Mouse (Mus musculus): Measurements from ENCODE around the gene Paqr8. TPM values are rescaled to one million over a fixed set of nuclear protein-coding genes. Genes with fewer than 3 reads are reported as not detected.

Gene Paqr8
- 10 to 100 TPM; 37.9 to 44.9 TPM for total RNA-seq (2021)

- intact Hi-C loops (cut with DNase I) = loop anchor here (10.0 kb wide), 1 partner anchor 276 kb away; the partner anchor contains the start of gene Pkhd1
- peak; percentile 85 for DNase-seq
These were observed at the start of gene Paqr8 for GRCm38 (mm10) chr1:20890404-20890921. Gene Paqr8 (plus strand): TSS chr1:20890606.

GRCm38 (mm10) chr1:20856924-20857902, 33.2 kb upstream of the Paqr8 start:
- intact Hi-C loops (cut with DNase I) = no loop called here
- no peak for DNase-seq

- peak; percentile 3 for DNase-seq
- intact Hi-C loops (cut with DNase I) = no loop called here
These were observed 29.6 kb upstream of the Paqr8 start for GRCm38 (mm10) chr1:20860775-20861174.

- intact Hi-C loops (cut with DNase I) = no loop called here
- DNase-seq = no peak
These were observed 28.5 kb upstream of the Paqr8 start for GRCm38 (mm10) chr1:20861865-20862264.

GRCm38 (mm10) chr1:20863452-20864172, 26.8 kb upstream of the Paqr8 start:
- no peak for DNase-seq
- intact Hi-C loops (cut with DNase I) = no loop called here

GRCm38 (mm10) chr1:20867241-20867902, 23.0 kb upstream of the Paqr8 start:
- intact Hi-C loops (cut with DNase I) = no loop called here
- peak; percentile 47 for DNase-seq

- intact Hi-C loops (cut with DNase I) = no loop called here
These were observed 22.4 kb upstream of the Paqr8 start for GRCm38 (mm10) chr1:20868036-20868435.

GRCm38 (mm10) chr1:20870887-20871286, 19.5 kb upstream of the Paqr8 start:
- intact Hi-C loops (cut with DNase I) = no loop called here

More at GRCm38 (mm10) chr1:20868036-20868435, 22.4 kb upstream of the Paqr8 start:
- no peak for DNase-seq

GRCm38 (mm10) chr1:20872496-20872895, 17.9 kb upstream of the Paqr8 start:
- no peak for DNase-seq
- intact Hi-C loops (cut with DNase I) = no loop called here

More at GRCm38 (mm10) chr1:20870887-20871286, 19.5 kb upstream of the Paqr8 start:
- no peak for DNase-seq

- intact Hi-C loops (cut with DNase I) = no loop called here
- no peak for DNase-seq
These were observed 16.3 kb upstream of the Paqr8 start for GRCm38 (mm10) chr1:20874061-20874460.

- intact Hi-C loops (cut with DNase I) = no loop called here
- DNase-seq = no peak
These were observed 13.1 kb upstream of the Paqr8 start for GRCm38 (mm10) chr1:20877355-20877754.

GRCm38 (mm10) chr1:20879361-20879760, 11.0 kb upstream of the Paqr8 start:
- no peak for DNase-seq
- intact Hi-C loops (cut with DNase I) = no loop called here

GRCm38 (mm10) chr1:20883079-20883478, 7.3 kb upstream of the Paqr8 start:
- DNase-seq = no peak
- intact Hi-C loops (cut with DNase I) = no loop called here

- no peak for DNase-seq
- intact Hi-C loops (cut with DNase I) = loop anchor here (10.0 kb wide), 1 partner anchor 275 kb away; the partner anchor contains the start of gene Pkhd1
These were observed 566 bp upstream of the Paqr8 start for GRCm38 (mm10) chr1:20889677-20890403.

GRCm38 (mm10) chr1:20890941-20891399, 564 bp downstream of the Paqr8 start:
- intact Hi-C loops (cut with DNase I) = loop anchor here (10.0 kb wide), 1 partner anchor 276 kb away; the partner anchor contains the start of gene Pkhd1
- peak; percentile 69 for DNase-seq

GRCm38 (mm10) chr1:20893059-20893458, 2.7 kb downstream of the Paqr8 start:
- intact Hi-C loops (cut with DNase I) = loop anchor here (10.0 kb wide), 1 partner anchor 278 kb away; the partner anchor contains the start of gene Pkhd1
- no peak for DNase-seq

- intact Hi-C loops (cut with DNase I) = loop anchor here (10.0 kb wide), 1 partner anchor 284 kb away; the partner anchor contains the start of gene Pkhd1
- DNase-seq = no peak
These were observed 8.0 kb downstream of the Paqr8 start for GRCm38 (mm10) chr1:20898391-20898790.

GRCm38 (mm10) chr1:20900336-20900735, 9.9 kb downstream of the Paqr8 start:
- intact Hi-C loops (cut with DNase I) = no loop called here
- DNase-seq = no peak

- intact Hi-C loops (cut with DNase I) = no loop called here
- peak; percentile 53 for DNase-seq
These were observed 15.2 kb downstream of the Paqr8 start for GRCm38 (mm10) chr1:20905501-20906127.
